Mouse (Mus musculus): ENCODE results near the gene Lrrc19. TPM values are rescaled to one million over a fixed set of nuclear protein-coding genes. Genes with fewer than 3 reads are reported as not detected.

The Lrrc19 gene
- polyA plus RNA-seq (2015; fragmentation: Nextera tagmentation; extraction: Ambion mirVana) = 0.15 and 0.26 TPM in 2 replicates

DNA sequence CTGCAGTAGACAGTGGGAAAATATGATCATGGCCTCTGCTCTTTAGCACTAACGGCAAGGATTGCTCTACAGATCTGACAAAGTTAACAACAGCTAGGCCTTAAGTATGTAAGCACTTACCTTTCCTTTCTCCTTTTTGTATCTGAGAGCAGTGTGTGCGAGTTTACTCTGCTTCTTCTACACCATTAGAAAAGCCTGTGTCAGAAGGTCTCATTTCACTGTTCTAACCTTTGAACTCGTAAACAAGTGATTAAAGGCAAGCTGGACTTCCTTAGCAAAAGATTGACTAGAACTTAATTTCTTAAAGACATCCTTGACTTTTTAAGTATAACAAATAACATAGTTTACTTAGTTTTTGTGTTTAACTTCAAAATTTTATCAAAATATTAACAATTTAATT lies at the start of gene Lrrc19:
TSS of gene Lrrc19 (minus strand) at position 225 of the 400 bp plus-strand sequence.

DNA sequence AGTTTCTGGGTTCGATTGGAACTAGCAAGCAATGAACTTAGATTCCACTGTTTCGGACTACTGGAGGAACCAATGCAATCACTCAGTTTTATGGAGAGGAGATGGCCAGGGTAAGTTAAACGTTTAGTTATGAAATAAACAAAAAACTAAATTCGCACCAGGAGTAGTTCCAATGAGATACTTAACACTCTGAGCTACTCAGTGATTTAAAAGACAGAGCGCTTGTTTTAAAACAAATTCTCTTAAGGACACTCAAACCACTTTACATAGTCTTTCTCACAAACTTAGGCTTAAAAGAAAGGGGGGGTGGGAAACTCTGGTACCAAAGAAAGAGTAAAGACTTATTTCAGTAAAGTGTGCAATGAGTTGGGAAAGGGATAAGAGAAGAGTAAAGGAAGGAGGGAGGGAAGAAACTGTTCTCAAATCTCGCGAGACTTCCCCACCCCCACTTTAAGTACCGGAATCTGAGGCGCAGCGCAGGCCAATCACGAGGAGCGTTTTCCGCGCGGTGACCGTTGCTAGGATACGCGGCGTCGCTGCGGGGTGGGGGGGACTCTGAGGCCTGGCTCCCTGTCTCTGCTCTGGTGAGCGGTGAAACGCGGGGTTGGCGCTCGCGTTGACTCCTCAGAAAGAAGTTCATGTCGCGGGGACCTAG lies 35.8 kb downstream of the Lrrc19 start, which contains the start of gene Ift74:
TSS of gene Ift74 (plus strand) at position 520 of the 655 bp plus-strand sequence.

DNA sequence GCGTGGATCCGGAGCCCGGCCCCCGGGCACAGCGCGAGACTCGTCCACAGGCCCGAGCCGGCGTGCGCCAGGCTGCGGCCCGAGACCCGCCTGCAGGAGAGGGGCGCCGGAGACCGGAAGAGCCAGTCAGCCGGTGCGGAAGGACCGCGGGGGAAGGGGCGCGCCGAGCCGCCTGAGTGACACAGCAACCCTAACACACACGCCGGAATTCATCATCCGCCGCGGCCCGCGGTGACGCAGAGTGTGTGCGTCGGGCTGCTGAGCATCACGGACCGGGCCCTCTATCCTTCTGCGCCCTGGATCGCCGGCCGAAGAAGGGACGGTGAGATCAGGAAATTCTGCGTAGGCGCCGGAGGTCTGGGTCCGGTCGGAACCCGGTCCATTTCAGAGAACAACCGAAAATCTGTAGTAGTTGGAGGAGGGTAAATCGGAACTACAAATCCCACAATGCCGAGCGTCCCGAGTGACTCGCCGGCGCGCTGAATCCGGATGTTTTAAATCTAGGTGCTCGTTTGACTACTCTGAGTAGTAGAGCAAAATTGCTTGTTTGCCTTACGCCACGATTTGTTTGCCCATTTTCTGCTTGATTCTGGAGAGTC lies 46.8 kb downstream of the Lrrc19 start, which contains the start of gene Plaa:
TSS of gene Plaa (minus strand) at position 214 of the 599 bp plus-strand sequence.

MicroRNAs encoded within 50 kb of the gene (microRNA counts, 519-probe panel; counts per million panel counts)
- 4,396 counts per million, percentile 43 among the panel's probes with 10 or more counts for microRNA mmu-miR-872

Small RNAs within 50 kb of the gene (microRNA-seq; reads per million reads assigned to microRNA genes)
- gene Mir872 = 2,017 reads per million, percentile 82 among the genes with 10 or more reads in this experiment

Other genes starting within 250 kb of the Lrrc19 start
- 1.7 and 1.9 TPM in 2 replicates for gene Gm10306, start 93.6 kb downstream of the Lrrc19 start, polyA plus RNA-seq (2015; fragmentation: Nextera tagmentation; extraction: Ambion mirVana)
- 11.8 and 12.5 TPM in 2 replicates for gene Caap1, start 93.3 kb downstream of the Lrrc19 start, polyA plus RNA-seq (2015; fragmentation: Nextera tagmentation; extraction: Ambion mirVana)
- 60.7 and 62.2 TPM in 2 replicates for gene Plaa, start 46.9 kb downstream of the Lrrc19 start, polyA plus RNA-seq (2015; fragmentation: Nextera tagmentation; extraction: Ambion mirVana)
- 24.8 and 27.8 TPM in 2 replicates for gene Ift74, start 35.7 kb downstream of the Lrrc19 start, polyA plus RNA-seq (2015; fragmentation: Nextera tagmentation; extraction: Ambion mirVana)
- 6.0 and 7.3 TPM in 2 replicates for gene Tek, start 89.1 kb upstream of the Lrrc19 start, polyA plus RNA-seq (2015; fragmentation: Nextera tagmentation; extraction: Ambion mirVana)

All from neural tube, postnatal 0 days (tissue).